Mouse (Mus musculus): ENCODE results near the gene Camta1.

- TF ChIP-seq POLR2A (IDR thresholded peaks at IDR 0.05; ENCODE audit: borderline replicate concordance, low read depth, low read length) (no peak), CTCF (IDR thresholded peaks at IDR 0.05; ENCODE audit: low read depth, low read length) (no peak)
Measured at GRCm38 (mm10) chr4:151538446-151539166, 323.1 kb downstream of the Camta1 start.

Measured in bone marrow macrophage, adult 2 months (primary cell).